Mouse (Mus musculus): ENCODE data around the gene Cpne8. TPM values are rescaled to one million over a fixed set of nuclear protein-coding genes. Genes with fewer than 3 reads are reported as not detected.

Cpne8 gene
- 11.2 TPM for polyA plus RNA-seq (2014; fragmentation: Illumina TruSeq; extraction: RNeasy Lipid Tissue Mini Kit (QIAGEN cat#74804); ENCODE audit: low read depth, low replicate concordance)

DNA sequence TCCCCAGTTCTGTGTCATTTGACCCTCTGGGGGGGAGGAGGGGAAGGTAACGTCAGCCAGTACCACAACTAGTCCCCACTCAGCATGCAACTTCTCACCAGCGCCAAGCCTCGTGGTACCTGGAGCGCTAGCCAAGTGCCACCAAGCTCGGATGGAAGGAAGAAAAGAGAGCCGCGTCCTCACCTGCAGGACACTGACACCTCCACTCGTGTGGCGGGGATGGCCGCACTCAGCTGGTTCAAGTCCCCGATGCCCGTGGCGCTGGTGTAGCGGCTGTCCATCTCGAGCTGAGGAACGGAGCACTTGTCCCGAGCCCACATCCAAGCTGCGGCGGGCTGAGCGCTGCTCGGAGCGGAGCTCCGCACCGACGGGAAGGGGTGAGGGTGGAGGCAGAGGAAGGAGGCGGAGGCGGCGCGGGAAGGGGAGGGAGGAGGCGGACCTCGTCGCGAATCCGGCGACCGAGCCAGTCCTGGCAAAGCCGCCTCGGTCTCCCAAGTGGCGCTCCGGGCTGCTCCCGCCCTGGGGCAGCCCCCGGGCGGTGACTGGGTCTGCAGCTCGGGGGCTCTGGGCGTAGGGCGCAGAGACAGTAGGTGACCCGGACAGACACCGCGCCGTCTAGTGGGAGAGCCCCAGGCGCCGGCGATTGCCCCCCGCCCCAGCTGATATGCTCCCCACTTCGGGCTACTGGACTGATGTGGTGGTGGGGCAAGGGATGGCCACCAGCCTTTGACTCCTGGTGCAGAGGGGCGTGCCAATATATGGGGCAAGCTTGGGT lies at the start of gene Cpne8:
TSS of gene Cpne8 (minus strand) at position 448 of the 775 bp plus-strand sequence.

All from adipose tissue, adult 10 weeks (tissue).